Mouse (Mus musculus): ENCODE results near the gene Ccl26. TPM values are rescaled to one million over a fixed set of nuclear protein-coding genes. Genes with fewer than 3 reads are reported as not detected.

The Ccl26 gene
- total RNA-seq, 2 experiments from 2014 or later = not detected

DNA sequence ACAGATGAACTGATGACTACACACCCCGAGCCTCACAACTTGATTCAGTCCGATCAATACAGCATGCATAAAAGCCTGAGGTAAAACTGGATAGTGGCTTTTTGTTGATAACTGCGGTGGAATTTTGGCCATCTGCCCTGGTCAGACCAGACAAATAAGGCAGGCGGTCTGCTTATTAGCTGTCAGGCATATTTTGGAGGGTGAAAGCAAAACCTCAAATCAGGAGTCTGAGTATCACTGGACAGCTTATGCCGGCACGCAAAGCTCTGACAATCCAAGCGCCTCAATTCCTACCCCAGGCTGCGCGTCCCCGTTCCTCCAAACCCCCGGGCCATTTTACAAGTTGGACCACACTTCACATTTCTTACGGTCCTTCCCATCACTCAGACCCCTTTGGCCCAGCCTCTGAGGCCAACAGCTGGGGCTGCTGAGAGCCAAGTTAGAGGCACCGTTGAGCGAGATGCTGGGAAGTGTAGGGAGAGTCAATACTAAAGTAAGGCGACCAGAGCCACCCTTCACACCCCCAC lies 19.3 kb downstream of the Ccl26 start:
- DNase-seq (ENCODE audit: low spot score in 2 of 2) = peak in 1 of 2 experiments; percentile 36

DNA sequence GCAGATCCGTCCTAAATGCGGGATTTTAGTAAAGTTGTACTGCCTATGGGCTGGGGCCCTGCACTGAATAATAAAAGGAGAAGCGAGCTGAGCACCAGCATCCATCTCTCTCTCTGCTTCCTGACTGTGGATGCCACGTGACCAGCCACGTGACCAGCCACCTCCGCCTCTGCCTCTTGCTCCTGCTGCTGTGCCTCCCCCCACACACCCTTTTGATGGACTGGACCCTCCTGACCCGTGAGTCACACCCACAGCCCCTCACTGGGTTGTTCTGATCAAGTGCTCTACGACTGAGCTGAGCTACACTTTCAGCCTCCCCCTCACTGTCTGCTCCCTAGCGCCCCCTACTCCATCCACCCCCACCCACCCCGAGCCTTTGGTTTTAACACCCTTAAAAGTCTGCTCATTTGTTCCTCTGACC lies 25.6 kb downstream of the Ccl26 start:
- no peak for DNase-seq (ENCODE audit: low spot score in 2 of 2)

DNA sequence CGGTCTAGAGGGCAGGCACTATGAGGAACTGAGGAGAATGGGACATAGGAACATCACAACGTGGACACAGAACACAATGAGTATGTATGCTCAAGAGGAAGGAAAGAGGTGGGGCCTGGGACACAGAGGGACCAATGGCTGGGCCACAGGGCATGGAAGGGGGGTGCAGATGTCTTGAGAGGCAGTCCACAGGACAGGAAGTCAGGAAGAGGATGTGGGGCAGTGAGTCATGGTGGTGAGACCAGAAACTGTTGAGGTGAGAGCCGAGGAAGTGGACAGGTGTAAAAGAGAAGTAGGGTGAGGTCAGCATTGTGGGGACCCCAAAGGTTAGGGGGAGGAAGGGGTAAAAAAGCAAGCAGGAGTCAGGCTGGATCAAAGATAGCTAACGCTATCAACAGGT lies 26.0 kb downstream of the Ccl26 start:
- DNase-seq (ENCODE audit: low spot score in 2 of 2) = no peak

DNA sequence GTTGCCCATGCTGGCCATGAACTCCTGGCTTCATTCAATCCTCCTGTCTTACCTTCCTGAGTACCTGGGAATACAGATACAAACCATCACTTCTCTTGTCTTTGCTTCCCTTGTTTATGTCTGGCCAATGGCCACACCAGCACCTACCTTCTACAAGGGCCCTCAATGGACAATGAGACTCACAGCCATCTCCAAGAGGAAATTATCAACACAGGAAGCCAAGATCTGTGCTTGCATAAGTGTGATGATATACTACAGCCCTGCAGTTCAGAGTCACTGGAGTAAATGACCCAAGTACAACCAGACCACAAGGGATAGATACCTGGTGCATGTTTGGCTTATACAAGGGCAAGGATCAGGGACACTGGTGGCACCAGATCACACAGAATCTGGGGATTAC lies 27.5 kb downstream of the Ccl26 start:
- DNase-seq (ENCODE audit: low spot score in 2 of 2) = no peak

DNA sequence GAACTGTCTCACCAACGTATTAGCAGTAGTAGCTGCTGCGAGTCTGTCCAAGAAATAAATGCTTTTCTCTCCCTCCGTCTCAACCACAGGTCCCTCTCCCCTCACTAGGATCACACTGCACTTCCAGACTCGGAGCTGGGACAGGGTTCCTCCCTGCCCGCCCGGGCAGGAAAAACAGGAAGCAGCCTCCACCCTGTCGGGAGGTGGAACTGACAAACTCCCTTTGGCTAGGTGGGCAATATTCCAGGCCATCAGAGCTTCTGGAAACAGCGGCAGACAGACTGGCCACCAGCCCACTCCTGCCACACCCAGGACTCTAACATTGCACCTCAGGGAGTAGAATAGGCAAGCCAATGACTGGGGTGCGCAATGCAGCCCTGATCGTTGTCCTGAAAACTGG lies 29.9 kb downstream of the Ccl26 start:
- no peak for DNase-seq (ENCODE audit: low spot score in 2 of 2)

DNA sequence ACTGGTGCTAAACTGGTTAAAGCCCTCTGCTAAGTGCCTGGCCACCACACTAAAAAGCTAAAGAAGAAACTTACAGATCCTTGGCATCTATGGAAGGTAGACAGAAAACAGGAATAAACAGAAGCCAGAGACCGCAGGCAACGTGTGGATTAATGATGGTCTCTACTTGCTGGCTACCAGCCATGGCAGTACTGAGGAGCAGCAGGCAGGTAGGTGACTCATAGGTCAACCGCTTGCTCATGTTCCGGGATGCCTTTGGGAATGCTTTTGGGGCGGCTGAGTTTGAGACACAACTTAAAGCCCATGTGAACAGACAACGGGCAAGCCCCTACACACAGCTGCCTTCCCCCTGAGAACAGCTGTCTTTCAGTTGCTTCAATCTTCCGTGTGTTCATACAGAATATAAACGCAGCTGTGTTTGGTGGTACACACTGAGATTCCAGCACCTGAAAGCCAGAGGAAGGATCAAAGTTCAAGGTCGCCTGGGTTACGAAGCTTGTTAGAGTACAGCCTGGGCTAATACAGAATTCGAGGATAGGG lies 32.0 kb downstream of the Ccl26 start:
- no peak for DNase-seq (ENCODE audit: low spot score in 2 of 2)

DNA sequence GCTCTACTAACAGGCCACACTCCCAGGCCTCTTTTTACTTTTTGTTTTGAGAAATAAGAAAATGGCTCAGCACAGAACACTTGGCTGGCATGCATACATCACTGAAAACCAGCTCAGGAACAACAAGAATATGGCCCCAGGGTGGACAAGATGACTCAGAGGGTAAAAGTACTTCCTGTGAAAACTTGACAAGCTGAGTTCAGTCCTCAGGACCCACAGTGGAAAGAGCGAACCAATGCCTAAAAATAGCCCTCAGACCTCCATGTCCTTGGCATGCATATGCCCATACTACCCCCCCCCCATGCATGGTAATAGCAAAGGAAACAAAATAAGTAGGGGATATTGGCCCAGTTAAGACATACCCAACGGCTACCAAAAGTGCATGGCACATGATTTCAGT lies 33.4 kb downstream of the Ccl26 start:
- DNase-seq (ENCODE audit: low spot score in 2 of 2) = no peak

DNA sequence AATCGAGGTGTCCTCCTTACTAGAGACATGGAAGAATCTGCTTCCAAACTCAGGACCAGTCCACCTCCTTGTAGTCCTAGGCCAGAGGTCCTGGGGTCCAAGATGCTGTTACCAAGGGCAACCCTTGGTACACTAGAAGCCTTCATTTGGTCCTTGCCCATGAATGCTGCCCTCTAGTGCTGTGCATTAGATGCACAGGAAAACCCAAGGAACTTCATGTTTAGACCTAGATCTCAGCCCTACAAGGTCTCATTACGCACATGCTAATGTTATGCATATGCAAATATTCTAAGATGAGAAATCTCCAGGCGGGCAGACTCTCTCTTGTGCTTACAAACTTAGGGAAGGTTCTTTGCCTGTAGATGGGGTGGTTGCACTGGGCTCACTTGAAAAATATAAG lies 34.1 kb downstream of the Ccl26 start:
- DNase-seq (ENCODE audit: low spot score in 2 of 2) = no peak

DNA sequence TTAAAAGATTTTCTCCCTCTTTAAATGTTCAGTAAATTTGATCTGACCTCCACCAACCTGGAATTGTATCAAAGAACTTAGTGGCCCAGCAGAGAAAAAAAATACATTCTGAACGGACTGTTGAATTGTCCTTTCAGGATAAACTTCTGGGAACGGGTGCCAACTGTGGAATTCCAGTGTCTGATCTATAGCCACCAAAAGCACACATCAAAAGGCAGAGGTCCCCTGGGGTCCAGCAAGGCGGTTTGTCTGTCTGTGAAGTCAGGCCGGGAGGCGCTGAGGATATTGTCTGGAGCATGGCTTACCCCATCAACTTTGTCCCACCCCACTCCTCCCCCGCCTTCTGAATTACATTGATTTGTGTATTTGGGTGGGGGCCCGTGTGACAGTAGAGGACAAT lies 35.4 kb downstream of the Ccl26 start:
- DNase-seq (ENCODE audit: low spot score in 2 of 2) = no peak

DNA sequence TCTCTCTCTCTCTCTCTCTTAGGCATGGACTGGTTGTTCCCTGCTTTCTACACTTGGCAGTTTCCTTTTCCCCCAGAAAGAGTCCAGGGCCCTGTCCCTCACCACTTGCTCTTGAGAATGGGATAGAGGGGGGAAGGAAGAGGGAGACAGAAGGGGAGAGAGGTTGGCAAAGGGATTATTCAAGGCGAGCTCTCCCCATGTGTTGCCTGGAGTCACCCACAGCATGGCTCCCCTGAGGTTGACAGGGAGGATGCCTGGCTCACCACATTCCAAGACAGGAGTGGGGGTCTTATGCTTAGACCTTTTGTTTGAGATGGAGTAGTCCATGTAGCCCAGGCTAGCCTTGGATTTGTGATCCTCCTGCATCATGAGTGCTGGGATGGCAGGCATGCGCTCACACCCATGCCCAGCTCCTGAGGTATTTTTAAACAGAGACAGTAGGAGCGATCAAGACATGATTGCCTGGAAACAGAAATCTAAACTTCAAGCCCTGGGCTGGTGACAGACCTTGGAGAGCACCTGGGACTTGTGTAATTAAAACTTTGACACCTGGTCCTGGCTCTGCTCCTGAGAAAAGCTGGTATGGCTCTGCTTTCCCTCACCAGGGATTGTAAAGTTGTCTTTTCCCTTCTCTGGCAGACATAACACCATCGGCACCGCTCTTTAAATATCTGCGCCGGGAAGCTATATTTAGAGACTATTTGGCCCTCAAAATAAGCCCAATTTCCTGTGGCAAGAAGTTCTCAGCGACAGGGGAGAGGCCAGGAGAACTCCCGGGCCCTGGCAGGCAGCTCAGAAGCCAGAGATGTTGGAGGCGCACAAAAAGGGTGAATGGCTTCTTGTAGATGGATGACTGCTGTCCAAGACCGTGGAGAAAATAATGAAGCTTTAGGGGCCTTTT lies 38.5 kb downstream of the Ccl26 start:
- DNase-seq (ENCODE audit: low spot score in 2 of 2) = no peak

DNA sequence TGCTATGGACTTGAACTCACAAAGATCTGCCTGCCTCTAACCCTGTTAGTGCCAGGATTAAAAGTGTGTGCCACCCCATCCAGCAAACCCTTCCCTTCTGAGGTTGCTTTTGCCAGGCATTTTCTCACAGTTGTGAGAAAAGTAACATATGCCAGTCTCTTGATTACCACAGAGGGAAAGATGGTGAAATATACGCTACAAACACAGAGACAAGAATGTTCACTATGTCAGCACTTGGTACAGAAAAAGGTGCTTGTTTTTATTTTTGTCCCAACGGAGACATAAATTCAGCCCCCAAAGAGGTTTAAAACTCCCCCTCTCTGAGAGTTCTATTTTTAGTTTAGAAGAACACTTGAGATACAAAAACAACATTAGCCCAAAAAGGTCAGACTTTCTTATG lies 39.3 kb downstream of the Ccl26 start:
- no peak for DNase-seq (ENCODE audit: low spot score in 2 of 2)

DNA sequence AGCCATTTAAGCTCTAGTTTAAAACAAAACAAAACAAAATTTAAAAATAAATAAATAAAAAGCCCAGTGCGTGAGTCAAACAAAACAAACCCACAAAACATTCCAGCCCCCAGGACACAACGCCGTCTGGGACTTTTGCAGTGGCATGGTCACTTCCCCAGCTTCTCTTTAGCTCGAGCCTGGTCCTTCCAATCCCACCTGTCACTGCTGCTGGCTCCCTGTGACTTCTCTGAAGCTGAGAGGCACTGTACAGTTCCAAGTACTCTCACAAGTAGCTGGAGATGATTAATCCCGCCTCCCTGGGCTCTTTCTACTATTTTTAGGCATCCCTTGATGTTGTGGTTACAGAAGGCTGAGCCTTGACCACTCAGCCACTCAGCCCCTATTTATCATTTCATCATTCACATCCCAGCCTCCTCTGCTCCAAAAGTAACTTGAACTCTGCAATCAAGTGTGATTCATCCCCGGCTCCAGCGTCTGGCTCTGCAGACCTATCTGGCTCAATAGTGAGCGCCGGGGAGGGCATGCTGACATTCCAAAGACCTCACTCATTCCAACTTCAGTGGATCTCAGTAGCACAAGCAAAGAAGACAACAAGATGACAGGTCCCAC lies 41.2 kb downstream of the Ccl26 start:
- no peak for DNase-seq (ENCODE audit: low spot score in 2 of 2)

DNA sequence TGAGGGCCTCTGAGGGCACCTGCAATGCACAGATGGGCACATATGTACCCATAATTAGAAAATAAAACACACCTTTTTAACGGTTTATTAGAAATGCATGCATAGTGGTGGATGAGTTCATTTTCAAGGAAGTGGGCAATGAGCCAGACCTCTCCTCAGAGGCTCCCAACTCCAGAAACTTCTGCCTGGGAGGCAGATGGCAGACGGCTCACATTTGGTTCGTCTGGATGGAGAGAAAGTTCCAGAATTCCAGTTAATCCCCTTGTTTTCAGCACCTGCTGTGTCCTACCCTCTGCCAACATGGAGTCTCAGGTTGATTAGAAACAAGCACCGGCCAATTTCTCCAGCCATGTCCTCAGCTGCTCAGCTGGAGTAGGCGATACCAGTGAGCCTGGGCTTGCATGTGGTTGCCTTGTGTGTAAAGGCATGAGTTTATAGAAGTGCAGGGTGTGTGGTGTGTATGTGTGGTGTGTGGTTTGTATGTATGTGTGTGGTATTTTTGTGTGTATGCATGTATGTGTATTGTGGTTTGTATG lies 46.0 kb downstream of the Ccl26 start:
- peak; percentile 41 to 60 for DNase-seq (ENCODE audit: low spot score in 2 of 2)

DNA sequence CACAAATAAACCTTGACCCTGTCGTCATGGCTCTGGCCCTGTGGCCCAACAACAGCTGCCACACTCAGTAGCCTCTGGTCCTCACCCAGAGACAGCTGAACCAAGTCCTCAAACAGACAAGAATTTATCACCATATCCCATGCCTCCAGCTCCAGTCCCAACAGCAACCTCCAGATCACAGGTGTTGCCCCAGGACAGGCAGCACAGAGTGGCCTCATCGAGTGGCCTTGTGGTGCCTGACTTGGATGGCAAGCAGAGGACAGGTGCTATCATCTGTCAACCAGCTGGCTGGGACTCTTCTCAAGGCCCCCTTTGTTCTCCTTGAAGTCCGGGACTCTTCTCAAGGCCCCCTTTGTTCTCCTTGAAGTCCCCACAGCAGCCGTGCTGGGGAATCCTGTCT lies 50.2 kb downstream of the Ccl26 start:
- no peak for DNase-seq (ENCODE audit: low spot score in 2 of 2)

DNA sequence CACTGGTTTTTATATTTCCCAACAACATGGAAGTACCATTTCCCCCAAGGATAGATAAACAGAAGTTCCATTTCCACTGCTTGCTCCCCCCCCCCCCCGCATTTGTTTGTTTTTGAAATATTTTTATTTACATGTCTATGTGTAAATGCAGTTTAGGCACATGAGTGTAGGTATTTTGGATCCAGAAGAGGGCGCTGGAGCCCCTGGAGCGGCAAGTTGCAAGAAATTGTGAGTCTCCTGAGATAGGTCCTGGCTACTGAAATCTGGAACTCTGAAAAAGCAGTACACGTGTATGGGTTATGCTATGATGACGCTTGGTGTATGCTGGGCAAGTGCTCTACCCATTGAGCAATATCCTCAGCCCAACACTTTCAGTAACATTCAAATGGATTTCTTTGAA lies 52.3 kb downstream of the Ccl26 start:
- DNase-seq (ENCODE audit: low spot score in 2 of 2) = no peak

Other genes starting within 250 kb of the Ccl26 start
- not detected for gene Fkbp6, start 213.5 kb downstream of the Ccl26 start, total RNA-seq (2021)
- gene Trim50, start 210.3 kb downstream of the Ccl26 start, total RNA-seq (2021) = not detected
- 10 to 100 TPM; 18.8 to 23.9 TPM for gene Nsun5, start 193.6 kb downstream of the Ccl26 start, total RNA-seq (2021)
- gene Pom121, start 169.0 kb downstream of the Ccl26 start, total RNA-seq (2021) = 10 to 100 TPM; 46.1 to 48.1 TPM
- gene Hip1, start 18.4 kb downstream of the Ccl26 start, total RNA-seq (2021) = 10 to 100 TPM; 56.1 to 62.6 TPM
- under 1 TPM in 1 of 2 experiments, not detected in 1; 0.44 TPM for gene Ccl24, start 9.5 kb upstream of the Ccl26 start, total RNA-seq (2021)
- 10 to 100 TPM; 66.9 to 71.7 TPM for gene Rhbdd2, start 69.0 kb upstream of the Ccl26 start, total RNA-seq (2021)
- 10 to 100 TPM; 81.9 to 87.8 TPM for gene Por, start 106.5 kb upstream of the Ccl26 start, total RNA-seq (2021)
- 10 to 100 TPM; 13.7 to 15.6 TPM for gene Tmem120a, start 180.9 kb upstream of the Ccl26 start, total RNA-seq (2021)
- gene Styxl1, start 214.8 kb upstream of the Ccl26 start, total RNA-seq (2021) = under 1 TPM in 1 of 2 experiments, not detected in 1; 0.44 TPM
- gene Mdh2, start 214.9 kb upstream of the Ccl26 start, total RNA-seq (2021) = 100 to 1,000 TPM; 463 to 479 TPM
- gene Srrm3, start 243.3 kb upstream of the Ccl26 start, total RNA-seq (2021) = 10 to 100 TPM; 63.2 to 68.4 TPM

All from layer of hippocampus, postnatal 14 days (tissue).